Mouse (Mus musculus) olfactory bulb, adult 2 months (tissue): ENCODE results near the gene Tmco1.

Source experiments
- CTCF ChIP-seq: fragments of 200-500 bp; IDR thresholded peaks from 2 replicates; pipeline ENCODE4 v1.5.1; 2012; ENCODE audit warnings: low read depth, mild to moderate bottlenecking, low read length, moderate library complexity; ENCODE audit not compliant: insufficient read depth
- POLR2A ChIP-seq: fragments of 200-500 bp; IDR thresholded peaks from 2 replicates; pipeline ENCODE4 v1.6.1; 2012; ENCODE audit warnings: mild to moderate bottlenecking, low read depth, low read length, moderate library complexity; ENCODE audit not compliant: insufficient read depth

- TF ChIP-seq CTCF (no peak), POLR2A (no peak)
Measured at GRCm38 (mm10) chr1:167285320-167285355, 23.0 kb upstream of the Tmco1 start, which contains the start of gene Uck2.
